Comparison of ENCODE assay signal across 7 mouse cellular contexts in genomic region chr2:29649795-29650457, GRCm38 (mm10). TPM values are rescaled to one million over a fixed set of nuclear protein-coding genes. Genes with fewer than 3 reads are reported as not detected.
A peak's percentile ranks its signal among the peaks of the same experiment; 100 is the strongest.
DNase-seq lines count a peak whose midpoint lies in the region; ATAC-seq and TF ChIP-seq lines count a peak whose summit lies in the region.

No protein-coding gene starts in this region.

- WGBS in thymus, adult 2 months, result 67% methylated on average over 10 of the region's 10 CpGs
- 77% methylated on average over 10 of the region's 10 CpGs for WGBS in intestine, postnatal 0 days
- WGBS in midbrain, embryonic 15.5 days, result 88% methylated on average over 10 of the region's 10 CpGs

- peak; percentile 65 for DNase-seq in thymus, adult 2 months
- no peak for DNase-seq in thymus, adult 18-20 months
- peak; percentile 57 to 74 for DNase-seq in adrenal gland, postnatal 36 days
- peak; percentile 48 to 72 for DNase-seq in lung, postnatal 4 days
- no peak for DNase-seq in gastrocnemius, postnatal 4 days (ENCODE audit: low spot score in 2 of 2)

- no peak overlapping the region for H3K27ac ChIP-seq in thymus, adult 2 months (ENCODE audit: control insufficient read depth, insufficient read depth, low read length)
- H3K27ac ChIP-seq in intestine, postnatal 0 days (ENCODE audit: low read depth, low read length), result peak overlapping the region; percentile 54
- H3K27ac ChIP-seq in midbrain, embryonic 15.5 days, result no peak overlapping the region

- no peak for TF ChIP-seq POLR2A in thymus, adult 2 months (IDR thresholded peaks at IDR 0.05; ENCODE audit: control insufficient read depth, extremely low read depth, insufficient read depth, low read length, poor library complexity)

- ATAC-seq in intestine, postnatal 0 days, result no peak
- ATAC-seq in midbrain, embryonic 15.5 days (replicated peaks), result no peak

- no peak overlapping the region for H3K4me2 ChIP-seq in intestine, postnatal 0 days (replicated peaks; ENCODE audit: low read depth)
- no peak overlapping the region for H3K4me2 ChIP-seq in midbrain, embryonic 15.5 days

- H3K9me3 ChIP-seq in intestine, postnatal 0 days (ENCODE audit: control insufficient read depth), result no peaks in the 10 kb centered on the region
- H3K9me3 ChIP-seq in midbrain, embryonic 15.5 days, result no peaks in the 10 kb centered on the region

- H3K36me3 ChIP-seq in thymus, adult 2 months (ENCODE audit: control insufficient read depth, insufficient read depth, low read length), result no peaks in the 10 kb centered on the region
- H3K36me3 ChIP-seq in intestine, postnatal 0 days (ENCODE audit: control insufficient read depth, insufficient read depth), result no peaks in the 10 kb centered on the region
- H3K36me3 ChIP-seq in midbrain, embryonic 15.5 days (replicated peaks), result no peaks in the 10 kb centered on the region

- no peak overlapping the region for H3K4me3 ChIP-seq in thymus, adult 2 months (ENCODE audit: control insufficient read depth, insufficient read depth, low read length)
- H3K4me3 ChIP-seq in intestine, postnatal 0 days (ENCODE audit: low read depth, low read length), result no peak overlapping the region
- H3K4me3 ChIP-seq in midbrain, embryonic 15.5 days, result no peak overlapping the region

- peaks cover 5% of the 10 kb centered on the region for H3K4me1 ChIP-seq in thymus, adult 2 months (replicated peaks; ENCODE audit: control insufficient read depth, insufficient read depth, low read length)
- H3K4me1 ChIP-seq in intestine, postnatal 0 days (replicated peaks; ENCODE audit: control insufficient read depth, insufficient read depth, low read length), result no peaks in the 10 kb centered on the region
- H3K4me1 ChIP-seq in midbrain, embryonic 15.5 days, result peaks cover 20% of the 10 kb centered on the region

- no peak for TF ChIP-seq CTCF in thymus, adult 2 months (IDR thresholded peaks at IDR 0.05; ENCODE audit: borderline replicate concordance, control insufficient read depth, extremely low read depth, insufficient read depth, low read length, poor library complexity)
- TF ChIP-seq CTCF in intestine, postnatal 0 days (IDR thresholded peaks at IDR 0.05; ENCODE audit: low read depth), result peak; percentile 67

- no peaks in the 10 kb centered on the region for H3K27me3 ChIP-seq in thymus, adult 2 months (ENCODE audit: control insufficient read depth, insufficient read depth, low read length)
- H3K27me3 ChIP-seq in intestine, postnatal 0 days (replicated peaks; ENCODE audit: control insufficient read depth, insufficient read depth, low read length), result no peaks in the 10 kb centered on the region
- H3K27me3 ChIP-seq in midbrain, embryonic 15.5 days (replicated peaks), result no peaks in the 10 kb centered on the region

- no peak overlapping the region for H3K9ac ChIP-seq in intestine, postnatal 0 days (ENCODE audit: low read depth, low read length)
- H3K9ac ChIP-seq in midbrain, embryonic 15.5 days, result no peak overlapping the region

RNA-seq across cellular contexts. Expression of gene Rapgef1, which starts 30.4 kb away (rescaled TPM):
- 132 and 143 TPM in 2 replicates for polyA plus RNA-seq in thymus, adult 2 months (2012; rRNA removed)
- 10 to 100 TPM; 45.4 to 49.9 TPM for total RNA-seq in adrenal gland, postnatal 36 days (2021)
- polyA plus RNA-seq in intestine, postnatal 0 days (2015; fragmentation: Nextera tagmentation; extraction: Ambion mirVana), result 6.1 and 6.3 TPM in 2 replicates
- 24.2 and 25.6 TPM in 2 replicates for polyA plus RNA-seq in midbrain, embryonic 15.5 days (2015; fragmentation: Nextera tagmentation; extraction: Ambion mirVana)
- total RNA-seq in gastrocnemius, postnatal 4 days (2021), result 100 to 1,000 TPM; 110 to 121 TPM

Comparison
In these comparisons a context has a peak if more than half of its experiments do, and no peak if none do; other contexts are left out.
1. DNase-seq: peak in thymus, adult 2 months (single experiment), adrenal gland, postnatal 36 days (2 of 2) and lung, postnatal 4 days (2 of 2); none in thymus, adult 18-20 months (0 of 2) and gastrocnemius, postnatal 4 days (0 of 2).